ENCODE assay signal across 22 mouse cellular contexts in genomic region chr8:88294977-88295376, GRCm38 (mm10). TPM values are rescaled to one million over a fixed set of nuclear protein-coding genes. Genes with fewer than 3 reads are reported as not detected.
DNase-seq lines count a peak whose midpoint lies in the region; ATAC-seq and TF ChIP-seq lines count a peak whose summit lies in the region.
"Had no signal": no experiment of that assay in that cellular context is flagged by ENCODE, and none has a peak within 500 bp of the region (broad histone marks: within the 10 kb centered on the region; RNA-seq: fewer than 3 reads in every experiment).

No protein-coding gene starts in this region.

- no peaks in the 10 kb centered on the region for H3K36me3 ChIP-seq in hindbrain, embryonic 10.5 days
- H3K36me3 ChIP-seq in hindbrain, embryonic 12.5 days, result no peaks in the 10 kb centered on the region
- peaks cover 92% of the 10 kb centered on the region for H3K36me3 ChIP-seq in G1E (replicated peaks)
- H3K36me3 ChIP-seq in limb, embryonic 10.5 days, result no peaks in the 10 kb centered on the region
- H3K36me3 ChIP-seq in liver, embryonic 16.5 days (ENCODE audit: control insufficient read depth, insufficient read depth), result no peaks in the 10 kb centered on the region; the same call in 1 of the 2 replicates
- H3K36me3 ChIP-seq: hindbrain, embryonic 13.5 days; limb, embryonic 12.5 days; midbrain, embryonic 13.5 days; neural tube, embryonic 12.5 days had no signal

- ATAC-seq in hindbrain, embryonic 12.5 days (ENCODE audit: low FRiP score), result no peak
- ATAC-seq in G1E (ENCODE audit: extremely low read depth, insufficient number of reproducible peaks, low FRiP score, poor library complexity, severe bottlenecking), result 0 out of 2 replicates have a peak, but pooled peaks have one; percentile 6
- ATAC-seq in liver, embryonic 16.5 days (ENCODE audit: low read depth), result no peak
- no peak for ATAC-seq in erythroid progenitor cell, adult 5-6 weeks (replicated peaks; ENCODE audit: low FRiP score, poor library complexity, severe bottlenecking)
- ATAC-seq: forebrain, embryonic 13.5 days; midbrain, embryonic 13.5 days had no signal

- no peak for DNase-seq in hindbrain, embryonic 10.5 days (ENCODE audit: low spot score)
- DNase-seq in G1E (ENCODE audit: low spot score), result peak; percentile 56
- DNase-seq in limb, embryonic 10.5 days (ENCODE audit: low spot score), result no peak
- DNase-seq in embryo, embryonic 10 days (ENCODE audit: low spot score), result no peak
- DNase-seq in adrenal gland, adult 18-20 months (ENCODE audit: low spot score in 2 of 2), result no peak
- DNase-seq: adrenal gland, adult 8-10 months; cerebellum, adult 2 months; gastrocnemius, postnatal 14 days; kidney, adult 8-10 months; kidney, postnatal 36 days; lung, embryonic 14.5 days; right cerebral cortex, adult 18-20 months; thymus, adult 18-20 months; thymus, postnatal 4 days had no signal

- no peaks in the 10 kb centered on the region for H3K27me3 ChIP-seq in hindbrain, embryonic 10.5 days (ENCODE audit: insufficient read depth, poor library complexity, severe bottlenecking)
- no peaks in the 10 kb centered on the region for H3K27me3 ChIP-seq in hindbrain, embryonic 12.5 days
- H3K27me3 ChIP-seq in G1E (ENCODE audit: insufficient read depth, low read length), result no peaks in the 10 kb centered on the region
- no peaks in the 10 kb centered on the region for H3K27me3 ChIP-seq in limb, embryonic 10.5 days (ENCODE audit: low read depth, poor library complexity, severe bottlenecking)
- no peaks in the 10 kb centered on the region for H3K27me3 ChIP-seq in liver, embryonic 16.5 days (ENCODE audit: control insufficient read depth, insufficient read depth, low read depth, low read length)
- H3K27me3 ChIP-seq: forebrain, embryonic 13.5 days; hindbrain, embryonic 13.5 days; limb, embryonic 12.5 days; midbrain, embryonic 13.5 days; neural tube, embryonic 12.5 days had no signal

- H3K4me2 ChIP-seq in hindbrain, embryonic 12.5 days (replicated peaks), result no peak overlapping the region
- peak overlapping the region; percentile 27; the same call in 1 of the 2 replicates for H3K4me2 ChIP-seq in liver, embryonic 16.5 days (ENCODE audit: low read depth, low read length)
- H3K4me2 ChIP-seq: forebrain, embryonic 13.5 days; hindbrain, embryonic 13.5 days; limb, embryonic 12.5 days; lung, embryonic 14.5 days; midbrain, embryonic 13.5 days; neural tube, embryonic 12.5 days had no signal

- no peak overlapping the region for H3K9ac ChIP-seq in hindbrain, embryonic 12.5 days
- peak overlapping the region; percentile 1 for H3K9ac ChIP-seq in liver, embryonic 16.5 days (ENCODE audit: low read depth, low read length)
- H3K9ac ChIP-seq: forebrain, embryonic 13.5 days; hindbrain, embryonic 13.5 days; limb, embryonic 12.5 days; lung, embryonic 14.5 days; midbrain, embryonic 13.5 days; neural tube, embryonic 12.5 days had no signal

- peak overlapping the region; percentile 62; the same call in 1 of the 2 replicates for H3K27ac ChIP-seq in hindbrain, embryonic 10.5 days
- no peak overlapping the region for H3K27ac ChIP-seq in hindbrain, embryonic 12.5 days
- peak overlapping the region; percentile 37 for H3K27ac ChIP-seq in limb, embryonic 10.5 days
- peak overlapping the region; percentile 61 for H3K27ac ChIP-seq in liver, embryonic 16.5 days (ENCODE audit: low read length)
- H3K27ac ChIP-seq: forebrain, embryonic 13.5 days; hindbrain, embryonic 13.5 days; limb, embryonic 12.5 days; midbrain, embryonic 13.5 days; neural tube, embryonic 12.5 days had no signal

- 96% methylated on average over 2 of the region's 2 CpGs for WGBS in hindbrain, embryonic 10.5 days
- WGBS in hindbrain, embryonic 12.5 days, result 91% methylated on average over 2 of the region's 2 CpGs
- WGBS in limb, embryonic 10.5 days, result 95% methylated on average over 2 of the region's 2 CpGs
- 42% methylated on average over 2 of the region's 2 CpGs for WGBS in liver, embryonic 16.5 days (ENCODE audit: insufficient replicate concordance)

- no peak overlapping the region for H3K4me3 ChIP-seq in hindbrain, embryonic 10.5 days
- H3K4me3 ChIP-seq in hindbrain, embryonic 12.5 days, result no peak overlapping the region
- peak overlapping the region; percentile 74 for H3K4me3 ChIP-seq in G1E (ENCODE audit: low read depth, low read length)
- no peak overlapping the region for H3K4me3 ChIP-seq in limb, embryonic 10.5 days
- H3K4me3 ChIP-seq in liver, embryonic 16.5 days (ENCODE audit: low read depth, low read length), result peak overlapping the region; percentile 37
- H3K4me3 ChIP-seq: forebrain, embryonic 13.5 days; hindbrain, embryonic 13.5 days; limb, embryonic 12.5 days; midbrain, embryonic 13.5 days; neural tube, embryonic 12.5 days had no signal

- H3K9me3 ChIP-seq in hindbrain, embryonic 10.5 days, result no peaks in the 10 kb centered on the region
- H3K9me3 ChIP-seq in hindbrain, embryonic 12.5 days (replicated peaks), result no peaks in the 10 kb centered on the region
- no peaks in the 10 kb centered on the region for H3K9me3 ChIP-seq in G1E (replicated peaks)
- no peaks in the 10 kb centered on the region for H3K9me3 ChIP-seq in limb, embryonic 10.5 days (replicated peaks)
- H3K9me3 ChIP-seq in liver, embryonic 16.5 days (replicated peaks; ENCODE audit: control insufficient read depth, low read length), result no peaks in the 10 kb centered on the region
- H3K9me3 ChIP-seq: forebrain, embryonic 13.5 days; hindbrain, embryonic 13.5 days; limb, embryonic 12.5 days; midbrain, embryonic 13.5 days; neural tube, embryonic 12.5 days had no signal

- TF ChIP-seq CTCF in G1E (IDR thresholded peaks at IDR 0.05; ENCODE audit: low read depth, low read length), result no peak

- H3K4me1 ChIP-seq in hindbrain, embryonic 10.5 days (replicated peaks), result peaks cover 30% of the 10 kb centered on the region
- H3K4me1 ChIP-seq in hindbrain, embryonic 12.5 days, result peaks cover 4% of the 10 kb centered on the region
- peaks cover 98% of the 10 kb centered on the region for H3K4me1 ChIP-seq in G1E (ENCODE audit: insufficient read depth, low read depth, low read length)
- H3K4me1 ChIP-seq in limb, embryonic 10.5 days, result peaks cover 22% of the 10 kb centered on the region
- peaks cover 58% of the 10 kb centered on the region for H3K4me1 ChIP-seq in liver, embryonic 16.5 days (ENCODE audit: control insufficient read depth, low read depth, low read length)
- H3K4me1 ChIP-seq: forebrain, embryonic 13.5 days; hindbrain, embryonic 13.5 days; midbrain, embryonic 13.5 days; neural tube, embryonic 12.5 days had no signal

RNA-seq across cellular contexts. Expression of gene Adcy7, which starts 22.8 kb away (rescaled TPM):
- polyA plus RNA-seq in hindbrain, embryonic 10.5 days (2016; fragmentation: Nextera tagmentation; extraction: Ambion mirVana), result 2.9 and 4.1 TPM in 2 replicates
- polyA plus RNA-seq in hindbrain, embryonic 12.5 days (2016; fragmentation: Nextera tagmentation; extraction: Ambion mirVana), result 2.6 and 2.9 TPM in 2 replicates
- 95.9 and 117 TPM in 2 replicates for total RNA-seq in G1E (2014; fragmentation: Nextera tagmentation)
- 129 and 140 TPM in 2 replicates for total RNA-seq in G1E (2017)
- polyA plus RNA-seq in G1E (2012), result 69.8 and 70.0 TPM in 2 replicates
- 2.2 and 3.1 TPM in 2 replicates for polyA plus RNA-seq in limb, embryonic 10.5 days (2016; fragmentation: Nextera tagmentation; extraction: Ambion mirVana)
- polyA plus RNA-seq in liver, embryonic 16.5 days (2015; fragmentation: Nextera tagmentation; extraction: Ambion mirVana), result 18.5 and 19.8 TPM in 2 replicates
- total RNA-seq in erythroid progenitor cell, adult 5-6 weeks (2015; ENCODE audit: low replicate concordance), result 4.6 and 5.4 TPM in 2 replicates
- 2.4 and 6.3 TPM in 2 replicates for total RNA-seq in erythroid progenitor cell, adult 5-6 weeks (2017; ENCODE audit: low replicate concordance)
- 10 to 100 TPM in 1 of 2 experiments, 1 to 10 TPM in 1; 5.7 to 11.4 TPM for total RNA-seq in adrenal gland, adult 18-20 months (2021)

Comparison
In these comparisons a context has a peak if more than half of its experiments do, and no peak if none do; other contexts are left out.
1. H3K4me3 ChIP-seq: peak in G1E (single experiment) and liver, embryonic 16.5 days (single experiment); none in hindbrain, embryonic 10.5 days (single experiment), hindbrain, embryonic 12.5 days (single experiment) and limb, embryonic 10.5 days (single experiment).